Mouse (Mus musculus) frontal cortex, postnatal 10 days (tissue): ENCODE data around the gene Fam213a.
A peak's percentile ranks its signal among the peaks of the same experiment; 100 is the strongest.
"Not testable (repeated sequence)": the region's sequence is repeated elsewhere in the genome, so short reads cannot be mapped to it uniquely, and the experiment has no call there.

Experiments used
- DNase-seq, 2 experiments: peaks; one replicate each; pipeline ENCODE4 v3.0.0; 2022; ENCODE audit warnings: low spot score in 2 of 2, mixed read lengths in 1 of 2

The Fam213a gene

DNA sequence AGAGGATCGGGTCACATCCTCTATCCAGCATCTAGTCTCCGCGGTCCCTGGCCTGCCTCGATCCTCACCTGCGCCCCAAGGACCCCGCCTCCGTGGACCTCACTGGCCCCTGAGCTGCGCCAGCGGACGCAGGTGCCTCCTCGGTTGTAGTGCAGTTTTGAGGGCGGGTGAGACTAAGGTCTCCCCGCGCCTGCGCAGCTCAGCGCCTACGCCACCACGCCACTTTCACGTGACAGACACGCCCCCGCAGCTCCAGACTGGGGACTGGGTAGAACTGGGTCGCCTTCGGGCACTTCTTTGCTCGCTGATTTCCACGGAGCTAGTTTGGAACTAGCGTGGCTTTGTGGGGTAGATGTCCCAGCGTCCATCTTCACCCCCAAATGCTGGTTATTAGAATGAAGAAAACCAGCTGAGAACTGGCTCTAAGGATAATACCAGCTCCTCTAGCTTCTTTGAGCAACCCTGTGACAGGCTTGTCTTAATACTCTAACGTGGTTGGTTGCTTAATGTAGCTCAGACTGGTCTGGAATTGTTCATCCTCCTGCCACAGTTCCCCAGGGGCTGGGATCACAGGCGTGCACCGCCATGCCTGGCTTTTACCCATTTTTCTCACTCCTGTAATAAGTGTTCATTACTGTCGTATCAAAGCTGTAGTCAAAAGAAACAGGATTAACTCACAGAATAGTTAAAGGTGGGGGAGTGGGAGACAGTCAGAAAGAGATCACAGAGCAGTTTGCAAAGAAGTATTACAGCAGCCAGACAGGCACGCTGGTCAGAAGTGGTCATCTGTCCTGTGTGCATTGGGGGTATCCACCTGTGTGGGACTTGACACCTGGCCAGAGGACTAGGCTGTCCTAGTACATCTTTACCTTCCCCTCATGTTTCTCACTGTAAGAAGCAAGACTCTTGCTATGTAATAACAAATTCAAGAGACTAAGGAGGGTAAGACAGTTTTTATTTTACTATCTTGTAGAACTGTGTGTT lies at the start of gene Fam213a:
TSS of gene Fam213a (minus strand) at position 159 of the 984 bp plus-strand sequence.
- DNase-seq, result peak; percentile 87 to 91

GRCm38 (mm10) chr14:41053190-41053589 lies 39.6 kb upstream of the Fam213a start:
- not testable (repeated sequence) for DNase-seq

- no peak for DNase-seq
Measured at GRCm38 (mm10) chr14:41052481-41052880, 38.9 kb upstream of the Fam213a start.

DNA sequence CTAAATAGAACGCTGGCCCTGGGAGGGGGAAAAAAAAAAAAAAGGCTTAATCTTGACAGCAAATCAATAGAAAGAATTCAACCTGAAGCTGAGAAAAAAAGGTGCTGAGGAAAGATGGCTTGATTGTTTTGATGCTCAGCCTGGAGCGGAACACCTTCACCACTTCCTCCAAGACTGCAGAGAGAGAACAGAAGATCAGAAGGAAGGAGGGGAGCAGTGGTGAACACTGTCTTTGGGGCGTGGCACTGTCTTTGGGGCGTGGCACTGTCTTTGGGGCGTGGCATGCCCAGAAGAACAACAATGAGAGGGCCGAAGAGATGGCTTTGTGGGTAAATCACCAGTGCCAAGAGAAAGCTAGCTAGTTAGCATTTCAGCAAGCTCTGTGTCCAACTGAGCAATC lies 36.9 kb upstream of the Fam213a start:
- no peak for DNase-seq

DNA sequence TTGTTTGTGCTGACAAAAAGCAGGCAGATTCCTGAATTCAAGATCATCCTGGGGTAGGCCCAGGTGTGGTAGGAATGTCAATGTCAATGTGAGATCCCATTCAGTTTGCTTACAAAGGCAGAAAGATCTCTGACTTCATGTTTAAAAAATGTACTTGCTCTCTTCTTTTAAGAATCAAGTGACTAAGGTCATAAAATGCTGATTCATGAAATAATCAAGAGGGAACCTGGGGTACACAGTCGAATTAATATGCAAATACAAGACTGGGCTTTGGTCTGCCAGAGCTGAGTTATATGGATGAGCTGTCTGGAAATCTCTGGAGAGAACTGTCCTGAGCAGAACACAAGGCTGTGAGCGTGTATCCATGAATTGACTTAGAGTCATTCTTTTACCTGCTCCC lies 33.8 kb upstream of the Fam213a start:
- no peak for DNase-seq

GRCm38 (mm10) chr14:41035146-41035798 lies 21.7 kb upstream of the Fam213a start:
- peak in 1 of 2 experiments; percentile 30 for DNase-seq

DNA sequence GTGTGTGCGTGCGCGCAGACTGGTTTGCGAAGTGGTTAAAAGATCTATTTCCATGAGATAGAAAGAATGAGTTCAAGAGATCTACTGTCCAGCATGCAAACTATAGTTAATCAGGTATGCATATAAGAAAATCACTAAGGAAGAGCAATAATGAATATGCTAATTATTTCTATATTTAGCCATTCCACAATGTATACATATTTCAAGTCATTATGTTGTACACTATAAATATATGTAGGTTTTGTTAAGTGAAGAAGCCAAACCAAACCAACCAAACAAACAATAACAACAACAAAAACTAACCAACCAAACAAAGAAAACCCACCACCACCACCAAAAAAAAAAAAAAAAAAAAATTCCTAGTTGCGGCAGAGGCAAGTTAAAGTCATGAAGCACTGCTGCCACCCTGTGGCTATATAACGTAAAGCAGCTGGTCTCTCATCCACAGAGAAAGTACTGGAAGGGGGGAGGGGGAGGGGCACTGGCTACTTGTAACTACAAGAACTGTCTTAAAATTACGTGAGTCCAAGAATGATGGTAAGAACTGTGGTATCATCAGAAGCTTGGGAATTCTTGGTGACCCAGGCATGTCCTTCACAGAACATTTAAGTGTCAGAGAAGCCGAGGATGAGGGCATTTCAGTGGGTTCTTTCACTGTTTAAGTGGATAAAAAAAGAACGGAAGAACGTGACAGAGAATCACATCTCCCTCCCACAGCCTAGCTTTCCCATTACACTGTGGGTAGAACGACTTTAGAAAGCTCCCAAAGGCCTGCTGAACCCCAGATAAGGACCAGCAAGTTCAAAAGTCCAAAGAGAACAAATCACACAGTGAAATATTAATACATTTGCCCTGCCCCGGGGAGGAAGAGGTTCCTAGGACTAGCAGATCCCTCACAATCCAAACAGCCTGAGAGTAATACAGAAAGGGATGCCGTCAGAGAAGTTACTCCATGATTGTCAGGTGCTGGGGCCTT lies 19.8 kb upstream of the Fam213a start:
- peak; percentile 65 to 83 for DNase-seq

GRCm38 (mm10) chr14:41030989-41031513 lies 17.5 kb upstream of the Fam213a start:
- no peak for DNase-seq

DNA sequence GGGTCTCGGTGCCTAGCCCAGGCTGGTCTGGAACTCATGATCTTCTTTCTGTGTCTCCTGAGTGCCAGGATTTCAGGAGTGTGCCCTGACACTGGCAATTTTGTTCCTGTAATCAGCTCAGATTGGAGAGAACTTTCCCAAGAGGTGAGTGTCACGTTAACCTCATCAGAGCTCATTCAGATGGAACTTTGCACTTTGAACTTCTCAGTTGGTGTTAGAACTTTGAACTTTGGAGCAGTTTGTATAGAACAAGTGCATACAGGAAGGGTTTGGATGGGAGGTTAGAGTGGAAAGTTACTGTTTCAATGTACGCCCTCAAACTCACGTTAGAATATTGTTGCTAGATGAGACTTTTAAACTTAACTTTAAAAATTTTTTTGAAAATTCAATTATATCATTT lies 15.7 kb upstream of the Fam213a start:
- DNase-seq, result no peak

- no peak for DNase-seq
Measured at GRCm38 (mm10) chr14:41025594-41026284, 12.2 kb upstream of the Fam213a start.

DNA sequence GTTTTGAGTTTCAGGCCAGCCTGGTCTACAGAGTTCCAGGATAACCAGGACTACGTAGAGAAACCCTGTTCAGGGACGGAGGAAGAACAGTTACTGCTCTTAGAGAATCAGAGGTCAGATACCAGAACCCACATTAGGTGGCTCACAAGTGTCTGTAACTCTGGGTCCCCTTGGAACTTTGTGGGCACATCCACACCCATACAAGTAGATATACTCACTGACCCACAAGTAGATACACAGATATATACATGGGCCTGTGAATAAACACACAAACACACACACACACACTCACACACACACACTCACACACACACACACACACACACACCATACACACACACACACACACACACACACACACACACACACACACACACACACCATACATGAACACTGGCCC lies 11.5 kb upstream of the Fam213a start:
- DNase-seq, result no peak

DNA sequence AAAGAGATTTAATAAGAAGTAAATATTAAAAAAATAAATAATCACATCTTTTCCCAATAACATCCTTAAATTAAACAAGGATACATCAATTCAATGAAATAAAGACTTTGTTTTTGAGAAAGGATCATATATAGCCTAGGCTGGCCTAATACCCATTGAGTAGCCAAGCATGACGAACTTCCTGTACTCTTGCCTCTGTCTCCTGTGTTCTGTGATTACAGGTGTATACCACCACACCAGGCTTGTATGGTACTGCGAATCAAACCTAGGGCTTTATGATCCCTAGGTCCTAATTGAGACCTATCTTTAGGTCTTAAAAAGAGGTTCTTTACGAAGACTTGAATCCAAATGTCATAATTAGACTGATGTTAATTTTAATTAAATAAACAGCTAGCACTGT lies 7.7 kb upstream of the Fam213a start:
- DNase-seq, result no peak

GRCm38 (mm10) chr14:41017460-41017859 lies 3.9 kb upstream of the Fam213a start:
- no peak for DNase-seq

DNA sequence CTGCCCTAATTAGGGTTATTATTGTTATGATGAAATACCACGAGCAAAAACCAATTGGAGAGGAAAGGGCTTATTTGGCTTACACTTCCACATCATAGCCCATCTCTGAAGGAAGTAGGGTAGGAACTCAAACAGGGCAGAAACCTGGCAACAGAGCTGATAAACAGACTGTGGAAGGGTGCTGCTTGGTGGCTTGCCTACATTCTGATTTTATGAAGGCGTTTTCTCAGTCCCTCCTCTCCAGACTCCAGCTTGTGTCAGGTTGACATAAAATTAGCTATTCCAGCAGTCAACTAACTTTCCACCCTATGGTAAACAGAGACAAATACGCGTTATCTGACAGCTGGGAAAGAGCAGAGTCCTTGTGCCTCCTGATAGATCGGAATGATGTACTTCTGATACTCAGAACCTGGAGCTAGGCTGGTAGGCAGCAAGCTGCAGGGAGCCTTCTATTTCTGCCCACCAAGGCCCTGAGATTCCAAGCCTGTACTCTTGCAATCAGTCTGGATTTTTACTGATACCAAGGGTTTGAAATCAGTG lies 1.2 kb upstream of the Fam213a start:
- DNase-seq, result no peak

DNA sequence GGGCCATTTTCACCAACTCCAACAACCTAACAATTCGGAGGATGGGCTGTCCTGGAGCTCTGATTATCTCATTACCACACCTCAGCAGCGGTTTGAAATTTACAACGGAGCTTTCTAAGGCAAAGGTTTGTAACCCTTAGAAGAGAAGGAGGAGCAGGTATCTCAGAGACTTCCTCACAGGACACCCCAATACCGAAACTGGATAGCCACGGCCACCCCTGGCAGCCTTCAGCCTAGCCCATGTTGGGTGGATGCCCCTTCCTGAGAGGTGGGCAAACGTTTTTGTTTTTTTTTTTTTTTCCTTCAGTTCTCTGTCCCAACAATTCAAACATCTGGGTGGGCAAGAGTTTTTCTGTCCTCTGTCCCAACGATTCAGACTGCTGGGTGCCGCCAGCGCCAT lies 445 bp downstream of the Fam213a start:
- no peak for DNase-seq

DNA sequence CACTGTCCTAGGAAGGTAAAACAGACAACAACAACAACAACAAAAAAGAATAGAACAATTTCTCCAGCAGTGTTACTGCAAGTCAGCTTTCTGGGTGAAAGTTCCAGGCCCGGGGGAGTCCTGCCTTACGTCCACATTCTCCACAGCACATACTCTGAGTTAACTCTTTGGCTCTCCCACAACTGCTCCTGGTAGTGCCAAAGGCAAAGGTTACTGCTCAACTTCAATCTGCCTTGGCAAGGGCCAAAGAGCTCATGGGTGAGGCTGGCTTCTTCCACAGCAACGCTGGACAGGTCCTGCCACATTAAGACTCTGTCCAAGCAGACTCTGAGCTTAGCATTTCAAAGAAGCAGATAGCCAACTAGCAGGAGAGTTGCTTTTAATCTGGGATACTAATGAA lies 1.7 kb downstream of the Fam213a start:
- no peak for DNase-seq

DNA sequence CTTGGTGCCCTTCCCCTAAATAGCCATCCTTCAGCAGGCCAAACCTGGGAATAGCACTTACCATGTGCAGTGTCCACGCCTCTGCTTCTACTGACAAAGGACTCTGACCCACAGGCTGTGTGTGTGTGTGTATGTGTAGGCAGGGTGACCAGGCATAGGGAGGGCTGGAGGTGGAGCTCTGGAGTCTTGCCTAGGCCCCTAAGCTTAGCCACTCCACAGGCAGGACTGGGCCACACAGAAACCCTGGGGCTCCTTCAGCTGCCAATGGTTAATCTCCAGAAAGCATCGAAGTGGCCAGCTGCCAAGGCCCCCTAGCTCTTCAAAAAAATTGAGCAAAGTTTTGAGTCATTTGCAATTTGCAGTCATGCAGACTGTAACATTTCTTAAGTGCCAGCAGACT lies 5.5 kb downstream of the Fam213a start:
- no peak for DNase-seq

- no peak for DNase-seq
Measured at GRCm38 (mm10) chr14:41007641-41008040, 5.9 kb downstream of the Fam213a start.

- DNase-seq, result no peak
Measured at GRCm38 (mm10) chr14:41006899-41007298, 6.7 kb downstream of the Fam213a start.

GRCm38 (mm10) chr14:41006263-41006662 lies 7.3 kb downstream of the Fam213a start:
- DNase-seq, result no peak

DNA sequence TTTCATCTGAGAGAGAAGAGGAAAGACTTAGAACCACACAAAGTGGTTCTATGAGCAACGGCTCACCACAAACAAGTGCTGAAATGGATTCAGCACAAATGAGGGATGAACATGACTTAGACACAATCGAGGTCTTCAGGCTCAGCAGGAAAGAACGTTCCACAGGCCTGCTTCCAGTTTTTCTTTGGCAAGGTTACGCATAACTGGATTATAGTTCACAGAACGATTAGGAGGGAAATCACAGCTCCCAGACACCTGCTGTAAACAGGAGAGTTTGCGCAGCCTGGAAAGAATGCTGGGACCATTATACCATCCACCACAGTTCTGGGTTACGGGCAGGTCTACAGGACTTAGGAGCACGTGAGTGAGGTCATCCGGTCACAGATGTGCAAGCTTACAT lies 7.9 kb downstream of the Fam213a start:
- DNase-seq, result no peak
